Mouse (Mus musculus) monocyte, adult 5-6 weeks (primary cell): ENCODE data around the gene Idh3a. TPM values are rescaled to one million over a fixed set of nuclear protein-coding genes. Genes with fewer than 3 reads are reported as not detected.

Experiments used
- ATAC-seq: fragments of 153-309, 156-312 bp; replicated peaks from 2 replicates; pipeline ENCODE4 v1.8.0; 2017; ENCODE audit warnings: mild to moderate bottlenecking; ENCODE audit not compliant: low TSS enrichment, insufficient number of reproducible peaks, severe bottlenecking, poor library complexity, low FRiP score
- total RNA-seq: library from RNA; stranded (forward); fragments of 200-1000, 200-491, 200-594 nt; gene quantifications from 3 replicates; pipeline ENCODE4 v1.2.3, GENCODE M21; 2017

The Idh3a gene
- total RNA-seq, 1 experiment from 2014 or later, result 29.5 TPM

DNA sequence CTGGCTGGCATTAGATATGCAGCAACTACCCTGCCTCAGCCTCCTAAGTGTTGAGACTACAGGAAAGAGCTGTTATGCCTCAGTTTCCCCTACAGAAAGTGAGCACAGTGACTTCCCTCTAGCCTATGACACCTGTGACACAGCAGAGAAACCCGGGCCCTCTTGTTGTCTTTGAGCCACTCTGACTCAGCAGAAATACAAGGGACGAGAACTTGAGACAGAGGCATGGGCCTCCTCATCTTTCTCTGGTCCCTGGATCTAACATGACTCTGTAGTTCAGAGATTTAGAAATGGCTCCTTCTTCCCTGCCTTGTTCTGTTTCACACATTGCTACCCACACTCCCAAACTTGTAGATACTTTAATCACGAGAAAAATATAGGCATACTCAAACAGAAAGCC is 55.4 kb downstream of the Idh3a start:
- ATAC-seq, result no peak

- no peak for ATAC-seq
These were observed 56.0 kb downstream of the Idh3a start for GRCm38 (mm10) chr9:54642149-54642548.

DNA sequence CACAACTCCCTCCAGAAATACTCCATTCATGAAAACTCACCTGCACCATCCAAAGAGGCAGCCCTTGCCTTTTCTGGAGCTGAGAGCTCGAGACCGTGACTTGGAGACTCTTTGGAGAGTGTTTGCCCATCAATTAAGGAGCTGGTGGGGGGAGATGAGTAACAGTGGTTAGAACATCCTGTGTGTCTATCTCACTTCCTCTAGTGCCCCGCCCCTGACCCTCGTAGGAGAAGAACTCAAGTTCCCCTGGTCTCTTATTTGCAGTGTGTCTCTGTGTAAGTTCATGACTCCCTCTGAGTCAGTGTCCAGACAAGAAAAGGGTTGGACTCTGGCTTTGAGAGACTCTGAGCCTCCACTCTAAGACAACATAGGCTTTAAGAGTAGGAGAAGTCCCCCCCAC is 56.4 kb downstream of the Idh3a start:
- ATAC-seq, result peak; percentile 37; the same call in 1 of the 2 replicates

DNA sequence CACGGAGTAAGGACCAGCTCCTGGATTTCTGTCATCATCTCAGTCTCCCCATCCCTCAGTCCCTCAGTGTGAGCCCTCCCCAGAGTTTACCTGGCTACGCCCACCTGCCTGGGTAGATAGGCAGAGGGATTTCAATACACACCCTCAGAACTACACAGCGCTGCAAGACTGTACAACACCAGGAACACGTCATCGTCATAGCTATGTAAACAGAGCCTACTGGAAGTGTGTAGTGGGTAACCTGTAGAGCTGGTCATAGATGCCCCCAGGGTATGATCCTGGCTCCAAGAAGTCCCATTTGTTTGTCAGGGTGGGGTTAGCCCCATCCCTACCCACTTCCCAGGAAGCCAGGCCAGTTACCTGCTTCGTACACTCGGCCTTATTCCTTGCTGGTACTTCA is 57.0 kb downstream of the Idh3a start:
- no peak for ATAC-seq

DNA sequence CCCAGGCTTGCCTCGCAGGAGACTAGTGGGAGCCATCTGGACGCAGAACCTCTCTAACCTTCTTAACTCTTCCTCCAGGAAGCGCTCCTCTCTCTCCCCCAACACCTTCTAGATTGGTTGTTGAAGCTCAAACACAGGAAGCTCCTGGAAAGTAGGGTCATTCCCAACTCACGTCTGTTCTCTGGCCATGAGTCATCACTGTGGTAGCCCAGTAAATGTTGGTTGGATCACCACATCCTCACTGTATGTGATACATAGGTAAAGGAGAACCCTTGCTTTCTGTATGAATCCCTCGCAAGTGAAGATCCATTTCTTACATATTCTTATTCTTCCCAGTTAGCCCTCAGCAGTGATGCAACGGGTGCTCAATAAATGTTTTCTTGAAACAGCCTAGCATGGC is 59.4 kb downstream of the Idh3a start:
- ATAC-seq, result no peak

GRCm38 (mm10) chr9:54646252-54646651 is 60.1 kb downstream of the Idh3a start:
- no peak for ATAC-seq

DNA sequence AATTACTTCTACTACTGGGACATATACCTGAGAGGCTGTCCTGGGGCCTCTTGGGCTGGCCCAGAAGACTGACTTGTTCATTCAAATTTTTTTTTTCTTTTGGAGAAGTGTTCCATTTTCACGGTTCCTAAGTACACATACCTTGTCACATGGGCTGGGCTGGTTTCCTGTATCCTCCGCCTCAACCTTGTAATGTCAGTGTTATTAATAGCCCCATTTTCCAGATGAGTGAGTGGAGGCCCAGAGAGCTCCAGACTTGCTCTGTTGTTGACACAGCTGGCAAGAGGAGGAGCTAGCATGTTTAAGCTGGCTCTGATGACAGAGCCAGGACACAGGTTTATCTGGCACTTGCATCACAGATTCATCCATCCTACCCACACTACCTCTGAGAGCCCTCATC is 61.3 kb downstream of the Idh3a start:
- no peak for ATAC-seq

DNA sequence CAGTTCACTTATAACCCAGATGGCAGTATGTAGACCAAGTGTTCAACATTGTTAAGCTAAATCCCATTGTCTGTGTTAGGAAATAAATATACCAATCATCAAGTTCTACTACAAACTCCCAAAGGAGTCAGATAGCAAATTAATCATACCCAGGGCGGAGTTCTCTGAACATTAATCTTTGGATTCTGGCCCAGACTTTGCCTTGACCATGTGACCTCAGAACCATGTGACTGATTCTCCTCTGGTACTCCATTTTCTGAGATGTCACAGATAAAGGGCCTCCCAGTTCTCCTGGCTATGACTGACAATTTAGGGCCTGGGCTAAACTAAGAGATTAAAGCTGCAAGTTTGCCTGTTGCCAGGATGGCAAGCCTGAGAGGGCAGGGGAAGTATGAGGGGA is 63.2 kb downstream of the Idh3a start:
- ATAC-seq, result no peak

GRCm38 (mm10) chr9:54652778-54653177 is 66.6 kb downstream of the Idh3a start:
- no peak for ATAC-seq

Other genes starting within 250 kb of the Idh3a start
- gene Dmxl2, start 84.7 kb upstream of the Idh3a start, total RNA-seq, result 2.8 to 15.1 TPM (median 12.4 TPM) in 3 replicates
- gene Sh2d7, start 47.4 kb upstream of the Idh3a start, total RNA-seq, result 2.4 TPM in 1 of 3 replicates, not detected in the others
- gene Cib2, start 26.1 kb upstream of the Idh3a start, total RNA-seq, result 0.39 to 2.2 TPM (median 2.2 TPM) in 3 replicates
- gene Acsbg1, start 75.5 kb downstream of the Idh3a start, total RNA-seq, result 2.3 to 3.9 TPM (median 3.6 TPM) in 3 replicates
- gene Dnaja4, start 112.5 kb downstream of the Idh3a start, total RNA-seq, result 6.1 to 14.0 TPM (median 7.8 TPM) in 3 replicates
- gene Wdr61, start 148.2 kb downstream of the Idh3a start, total RNA-seq, result 32.9 to 54.9 TPM (median 49.8 TPM) in 3 replicates
- gene Crabp1, start 178.4 kb downstream of the Idh3a start, total RNA-seq, result not detected in 3 replicates